Mouse (Mus musculus): ENCODE data around the gene Nos1ap.

Nos1ap gene

GRCm38 (mm10) chr1:170499466-170499865 lies 90.2 kb downstream of the Nos1ap start:
- DNase-seq = no peak

- DNase-seq = no peak
Observed at GRCm38 (mm10) chr1:170498645-170499044, 91.0 kb downstream of the Nos1ap start.

- no peak for DNase-seq
Observed at GRCm38 (mm10) chr1:170496221-170496620, 93.4 kb downstream of the Nos1ap start.

- no peak for DNase-seq
Observed at GRCm38 (mm10) chr1:170495538-170496183, 94.0 kb downstream of the Nos1ap start.

GRCm38 (mm10) chr1:170492527-170492926 lies 97.1 kb downstream of the Nos1ap start:
- no peak for DNase-seq

- DNase-seq = no peak
Observed at GRCm38 (mm10) chr1:170492027-170492426, 97.6 kb downstream of the Nos1ap start.

- DNase-seq = no peak
Observed at GRCm38 (mm10) chr1:170489936-170490335, 99.7 kb downstream of the Nos1ap start.

GRCm38 (mm10) chr1:170489450-170489849 lies 100.2 kb downstream of the Nos1ap start:
- no peak for DNase-seq

GRCm38 (mm10) chr1:170485119-170485518 lies 104.5 kb downstream of the Nos1ap start:
- no peak for DNase-seq

- DNase-seq = no peak
Observed at GRCm38 (mm10) chr1:170482236-170482905, 107.3 kb downstream of the Nos1ap start.

- no peak for DNase-seq
Observed at GRCm38 (mm10) chr1:170481093-170481492, 108.6 kb downstream of the Nos1ap start.

- no peak for DNase-seq
Observed at GRCm38 (mm10) chr1:170479458-170479798, 110.2 kb downstream of the Nos1ap start.

GRCm38 (mm10) chr1:170478791-170479457 lies 110.7 kb downstream of the Nos1ap start:
- no peak for DNase-seq

GRCm38 (mm10) chr1:170477636-170478600 lies 111.7 kb downstream of the Nos1ap start:
- DNase-seq = peak; percentile 47

GRCm38 (mm10) chr1:170473460-170473859 lies 116.2 kb downstream of the Nos1ap start:
- DNase-seq = no peak

GRCm38 (mm10) chr1:170472861-170473260 lies 116.8 kb downstream of the Nos1ap start:
- no peak for DNase-seq

- DNase-seq = no peak
Observed at GRCm38 (mm10) chr1:170466099-170467009, 123.3 kb downstream of the Nos1ap start.

- no peak for DNase-seq
Observed at GRCm38 (mm10) chr1:170462140-170462539, 127.5 kb downstream of the Nos1ap start.

- DNase-seq = peak; percentile 81
Observed at GRCm38 (mm10) chr1:170459896-170460602, 129.6 kb downstream of the Nos1ap start.

GRCm38 (mm10) chr1:170457673-170458072 lies 132.0 kb downstream of the Nos1ap start:
- no peak for DNase-seq

Measured in kidney, adult 18-20 months (tissue).